Mouse (Mus musculus): ENCODE data around the gene Selenov.
"Not testable (repeated sequence)": the region's sequence is repeated elsewhere in the genome, so short reads cannot be mapped to it uniquely, and the experiment has no call there.

Selenov gene

GRCm38 (mm10) chr7:28290165-28290564, 821 bp downstream of the Selenov start:
- no peak for DNase-seq

- DNase-seq = no peak
Observed at GRCm38 (mm10) chr7:28280630-28281029, 10.4 kb downstream of the Selenov start.

DNA sequence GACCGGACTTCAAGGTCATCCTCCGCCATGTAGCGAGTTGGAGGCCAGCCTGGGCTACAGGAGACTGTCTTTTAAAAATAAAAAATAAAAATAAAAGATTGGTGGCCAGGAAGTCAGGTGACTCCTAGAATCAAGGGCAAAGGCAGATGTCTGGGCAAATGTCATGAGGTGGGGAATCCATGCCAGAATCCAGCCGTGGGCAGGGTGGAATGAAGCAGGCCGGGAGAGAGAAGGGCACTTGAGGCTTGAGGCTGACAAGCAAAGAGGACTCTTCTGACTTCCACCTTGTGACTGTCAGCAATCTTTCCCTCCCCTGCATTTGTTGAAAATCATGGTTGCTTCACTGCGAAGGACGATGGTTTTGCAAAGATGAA, 12.7 kb downstream of the Selenov start:
- no peak for DNase-seq

- peak; percentile 96 for DNase-seq
Observed at GRCm38 (mm10) chr7:28277615-28278278, 13.2 kb downstream of the Selenov start, which contains the start of gene Eid2b. TSS of gene Eid2b (plus strand) at chr7:28277739.

- DNase-seq = no peak
Observed at GRCm38 (mm10) chr7:28277237-28277614, 13.8 kb downstream of the Selenov start.

DNA sequence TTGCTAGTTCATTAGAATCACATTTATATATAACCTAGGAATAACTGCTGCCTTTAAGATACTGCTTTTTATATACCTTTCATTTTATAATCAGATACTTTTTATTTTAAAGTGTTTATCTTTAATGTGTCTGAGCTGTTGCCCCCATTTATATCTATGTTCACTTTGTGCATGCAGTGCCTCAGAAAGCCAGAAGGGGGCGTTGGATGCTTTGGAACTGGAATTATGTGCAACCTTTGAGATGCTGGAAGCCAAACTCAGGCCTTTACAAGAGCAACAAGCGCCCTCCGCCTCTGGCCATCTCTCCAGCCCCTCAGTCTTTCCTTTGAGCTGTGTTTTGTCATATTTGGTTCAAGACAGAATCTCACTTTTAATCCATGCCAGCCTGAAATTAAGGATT, 19.2 kb downstream of the Selenov start:
- no peak for DNase-seq

- no peak for DNase-seq
Observed at GRCm38 (mm10) chr7:28269355-28269754, 21.6 kb downstream of the Selenov start.

DNA sequence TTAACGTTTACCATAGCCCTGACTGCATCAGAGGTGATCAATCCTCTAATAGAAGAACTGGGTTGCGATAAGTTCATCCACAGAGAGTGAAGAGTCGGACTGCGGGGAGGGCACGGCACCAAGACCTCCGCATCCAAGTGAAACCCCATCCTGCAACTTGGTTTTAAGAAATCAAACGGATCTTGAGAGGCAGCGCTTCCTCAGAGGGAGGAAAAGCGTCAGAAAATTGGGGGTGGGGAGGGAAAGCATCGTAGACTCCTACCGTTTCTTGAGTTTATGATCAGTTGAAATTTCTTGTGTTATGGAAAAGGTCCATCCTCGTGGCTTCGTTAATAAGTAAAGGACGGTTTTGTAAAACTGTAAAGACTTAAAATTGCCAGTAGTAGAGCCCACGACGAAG, 22.4 kb downstream of the Selenov start:
- DNase-seq = no peak

DNA sequence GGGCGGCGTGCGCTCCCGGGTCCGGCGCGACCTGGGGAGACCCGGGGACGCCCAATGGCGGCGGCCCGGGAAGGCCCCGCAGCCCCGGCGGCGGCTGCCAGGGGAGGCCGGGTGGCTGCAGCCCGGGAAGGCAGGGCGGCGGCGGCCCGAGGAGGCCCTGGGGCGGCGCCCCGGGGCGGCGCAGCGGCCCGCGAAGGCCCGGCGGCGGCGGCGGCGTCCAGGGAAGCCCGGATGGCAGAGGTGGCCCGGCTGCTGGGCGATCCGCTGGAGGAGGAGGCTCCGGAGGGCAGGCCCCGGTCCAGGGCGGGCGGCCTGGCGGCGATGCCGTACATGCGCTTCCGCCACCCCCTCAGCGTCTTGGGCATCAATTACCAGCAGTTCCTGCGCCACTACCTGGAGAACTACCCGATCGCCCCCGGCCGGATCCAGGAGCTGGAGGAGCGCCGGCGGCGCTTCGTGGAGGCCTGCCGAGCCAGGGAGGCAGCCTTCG, 22.9 kb downstream of the Selenov start:
- peak; percentile 64 for DNase-seq

DNA sequence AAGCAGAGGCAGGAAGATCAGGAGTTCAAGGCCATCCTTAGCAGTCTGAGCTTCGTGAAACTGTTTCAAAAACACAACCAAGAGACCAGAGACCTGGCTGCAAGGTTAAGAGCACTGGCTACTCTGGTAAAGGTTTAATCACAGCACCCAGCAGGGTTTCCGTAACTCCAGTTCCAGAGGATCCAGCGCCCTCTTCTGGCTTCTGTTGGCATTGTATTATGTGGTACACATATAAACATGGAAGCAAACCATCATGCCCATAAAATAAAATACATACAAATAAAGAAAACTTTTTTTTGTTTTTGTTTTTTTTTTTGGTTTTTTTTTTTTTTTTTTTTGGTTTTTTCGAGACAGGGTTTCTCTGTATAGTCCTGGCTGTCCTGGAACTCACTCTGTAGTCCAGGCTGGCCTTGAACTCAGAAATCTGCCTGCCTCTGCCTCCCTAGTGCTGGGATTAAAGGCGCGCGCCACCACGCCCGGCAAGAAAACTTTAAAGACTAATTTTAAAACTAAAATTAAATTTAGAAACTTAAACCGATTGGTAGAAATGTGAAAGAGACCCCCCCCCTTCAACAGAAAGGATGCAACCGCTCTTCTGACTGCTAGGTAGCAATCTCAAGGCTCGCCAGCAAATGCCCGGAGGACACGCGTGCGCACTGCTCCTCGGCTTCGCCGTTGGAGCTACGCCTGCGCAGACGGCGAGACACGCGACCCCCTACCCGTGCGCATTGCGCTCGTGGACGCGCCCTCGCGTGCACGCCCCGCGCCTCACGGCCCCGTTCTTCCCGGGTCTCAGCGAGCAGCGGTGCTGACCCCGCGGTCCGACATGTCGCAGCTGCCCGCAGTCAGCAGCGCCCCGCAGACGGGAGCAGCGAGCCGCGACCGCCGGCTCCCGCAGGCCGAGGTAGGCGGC, 23.6 kb downstream of the Selenov start, which contains the start of gene Eid2:
TSS of gene Eid2 (plus strand) at position 753 of the 913 bp plus-strand sequence.
- DNase-seq = peak; percentile 93

DNA sequence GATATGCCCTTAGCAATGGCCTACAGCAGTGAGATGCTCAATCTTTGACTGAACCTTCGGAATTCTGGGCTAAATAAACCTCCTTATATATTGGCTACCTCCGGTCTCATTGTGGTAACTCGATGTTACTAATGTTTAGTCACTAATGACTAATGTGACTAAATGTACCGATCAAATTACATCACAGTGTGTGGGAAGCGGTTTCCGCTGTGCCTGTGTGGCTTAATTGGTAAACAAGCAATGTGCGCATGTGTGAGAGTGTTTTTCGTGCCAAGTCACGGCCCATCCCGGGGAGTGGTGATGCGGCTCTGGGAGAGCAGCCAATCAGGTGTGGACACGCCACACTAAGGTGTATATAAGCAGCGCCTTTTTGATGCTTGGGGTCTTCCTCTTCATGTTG, 25.6 kb downstream of the Selenov start:
- no peak for DNase-seq

GRCm38 (mm10) chr7:28263786-28264185, 27.2 kb downstream of the Selenov start:
- DNase-seq = no peak

DNA sequence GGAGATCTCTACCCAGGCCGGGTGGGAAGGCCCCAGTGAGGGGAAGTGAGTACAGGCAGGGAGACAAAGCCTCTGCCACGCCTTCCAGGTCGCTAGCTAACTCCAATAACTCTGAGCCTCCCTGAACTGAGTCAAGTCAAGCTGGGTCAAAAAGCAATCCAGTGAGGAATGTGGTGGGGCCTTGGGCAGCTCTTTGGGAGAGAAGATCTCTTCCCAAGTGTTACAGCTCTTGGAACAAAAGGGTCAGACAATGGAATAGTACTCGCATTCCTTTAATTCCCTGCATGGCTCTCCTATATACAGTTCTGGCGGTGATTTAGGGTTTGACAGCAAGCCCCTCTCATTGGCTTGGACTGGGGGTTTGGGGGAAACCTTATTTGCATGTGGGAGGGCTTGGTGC, 28.1 kb downstream of the Selenov start:
- DNase-seq = no peak

DNA sequence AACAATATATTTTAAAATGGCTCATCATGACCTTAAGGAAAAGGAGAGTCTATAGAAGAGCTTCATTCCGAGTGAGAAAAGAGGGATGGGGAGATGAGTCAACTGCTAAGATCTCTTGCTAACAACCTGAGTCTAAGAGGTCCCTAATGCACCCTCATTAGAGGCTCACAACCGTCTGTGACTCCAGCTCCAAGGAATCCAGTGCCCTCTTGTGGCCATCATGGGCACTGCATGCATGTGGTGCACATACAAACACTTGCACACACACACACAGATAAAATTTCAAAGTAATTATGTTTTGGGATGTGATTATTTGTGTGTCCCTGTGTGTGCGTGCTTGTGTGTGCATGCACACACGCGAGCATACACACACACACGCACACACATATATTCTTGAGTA, 35.5 kb downstream of the Selenov start:
- no peak for DNase-seq

- no peak for DNase-seq
Observed at GRCm38 (mm10) chr7:28254591-28254990, 36.4 kb downstream of the Selenov start.

- no peak for DNase-seq
Observed at GRCm38 (mm10) chr7:28251976-28252375, 39.0 kb downstream of the Selenov start.

DNA sequence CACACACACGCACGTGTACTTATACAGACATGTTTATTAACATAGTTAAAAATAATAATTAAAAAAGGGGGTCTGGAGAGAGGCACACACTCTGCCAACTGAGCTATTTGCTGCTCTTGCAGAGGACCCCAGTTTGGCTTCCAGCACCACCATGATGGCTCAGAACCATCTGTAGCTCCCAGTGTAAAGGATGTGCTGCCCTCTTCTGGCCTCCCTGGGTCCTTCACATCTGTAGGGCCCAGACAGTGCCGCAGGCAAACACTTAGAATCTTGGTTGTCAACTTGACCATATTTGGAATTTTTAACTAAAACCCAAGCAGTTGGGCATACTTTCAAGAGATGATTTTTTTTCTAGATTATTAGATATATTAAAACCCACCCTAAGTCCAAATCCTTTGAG, 42.0 kb downstream of the Selenov start:
- DNase-seq = no peak

DNA sequence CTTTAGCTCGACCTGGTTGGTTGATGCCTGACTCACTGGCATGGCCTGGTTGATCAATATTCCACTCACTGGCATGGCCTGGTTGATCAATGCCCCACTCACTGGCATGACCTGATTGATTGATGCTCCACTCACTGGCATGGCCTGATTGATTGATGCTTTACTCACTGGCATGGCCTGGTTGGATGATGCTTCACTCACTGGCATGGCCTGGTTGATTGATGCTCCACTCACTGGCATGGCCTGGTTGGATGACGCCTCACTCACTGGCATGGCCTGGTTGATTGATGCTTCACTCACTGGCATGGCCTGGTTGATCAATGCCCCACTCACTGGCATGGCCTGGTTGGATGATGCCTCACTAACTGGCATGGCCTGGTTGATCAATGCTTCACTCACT, 47.0 kb downstream of the Selenov start:
- DNase-seq = not testable (repeated sequence)

Measured in right cerebral cortex, adult 18-20 months (tissue).